Mouse (Mus musculus) stomach, embryonic 14.5 days (tissue): ENCODE measurements around the gene Erap1. TPM values are rescaled to one million over a fixed set of nuclear protein-coding genes. Genes with fewer than 3 reads are reported as not detected.
"Not testable (repeated sequence)": the region's sequence is repeated elsewhere in the genome, so short reads cannot be mapped to it uniquely, and the experiment has no call there.

Experiments used
- ATAC-seq: fragments of 200-750 bp; cut with Nextera tagmentation; 2 replicates; pipeline ENCODE4 v1.8.0; 2017; ENCODE audit warnings: low read depth, moderate TSS enrichment; ENCODE audit not compliant: insufficient number of reproducible peaks, insufficient read depth, low FRiP score
- H3K27ac ChIP-seq: fragments of 300-500 bp; sonication (generic); 2 replicates; pipeline ENCODE4 v1.5.1; 2014; ENCODE audit warnings: mild to moderate bottlenecking, low read length, moderate library complexity, mixed read lengths
- H3K27me3 ChIP-seq: fragments of 300-500 bp; sonication (generic); 2 replicates; pipeline ENCODE4 v1.6.1; 2014; ENCODE audit warnings: low read length, control low read depth, mixed read lengths; ENCODE audit not compliant: control insufficient read depth, insufficient read depth
- H3K36me3 ChIP-seq: fragments of 300-500 bp; sonication (generic); 2 replicates; pipeline ENCODE4 v1.6.1; 2014; ENCODE audit warnings: mild to moderate bottlenecking, control low read depth, low read length, moderate library complexity, mixed read lengths; ENCODE audit not compliant: control insufficient read depth, insufficient read depth
- H3K4me1 ChIP-seq: fragments of 300-500 bp; sonication (generic); 2 replicates; pipeline ENCODE4 v1.6.1; 2014; ENCODE audit warnings: low read length, control low read depth, mixed read lengths; ENCODE audit not compliant: control insufficient read depth, insufficient read depth
- H3K4me2 ChIP-seq: fragments of 300-500 bp; sonication (generic); replicated peaks from 2 replicates; pipeline ENCODE4 v1.6.1; 2014; ENCODE audit warnings: low read depth, low read length, control low read depth
- H3K4me3 ChIP-seq: fragments of 300-500 bp; sonication (generic); 2 replicates; pipeline ENCODE4 v1.5.1; 2014; ENCODE audit warnings: low read depth, low read length, control low read depth
- H3K9ac ChIP-seq: fragments of 300-500 bp; sonication (generic); replicated peaks from 2 replicates; pipeline ENCODE4 v1.6.1; 2014; ENCODE audit warnings: low read depth, mild to moderate bottlenecking, control low read depth, low read length, moderate library complexity, mixed read lengths
- H3K9me3 ChIP-seq: fragments of 300-500 bp; sonication (generic); 2 replicates; pipeline ENCODE4 v1.6.1; 2016; ENCODE audit warnings: low read depth, low read length, control low read depth; ENCODE audit not compliant: control insufficient read depth
- WGBS: fragments of 180-500 bp; shearing (Covaris S2); extraction: QIAGEN DNeasy Blood & Tissue Kit; methylation state at CpG from one replicate; pipeline ENCODE4 v1.1.7; 2014; 5-methylcytosine and 5-hydroxymethylcytosine counted together
- polyA plus RNA-seq: library from polyadenylated mRNA; unstranded; fragments of >200 nt; fragmentation: Nextera tagmentation; extraction: Ambion mirVana; gene quantifications from 2 replicates; pipeline ENCODE4 v1.2.1, GENCODE M21; 2014

The Erap1 gene
- polyA plus RNA-seq: 26.6 and 27.1 TPM in 2 replicates

GRCm38 (mm10) chr13:74638793-74639711, at the start of gene Erap1:
Gene Erap1 (plus strand): TSS chr13:74639568.
- no peaks in the 10 kb centered on the region for H3K9me3 ChIP-seq
- no peaks in the 10 kb centered on the region for H3K36me3 ChIP-seq
- no peaks in the 10 kb centered on the region for H3K4me1 ChIP-seq
- H3K4me2 ChIP-seq: peak within 1 kb of the TSS; percentile 90
- peak within 1 kb of the TSS; percentile 65 for H3K4me3 ChIP-seq
- peak within 1 kb of the TSS; percentile 79 for H3K9ac ChIP-seq
- ATAC-seq: peak; percentile 47
- no peaks in the 10 kb centered on the region for H3K27me3 ChIP-seq
- peak within 1 kb of the TSS; percentile 94 for H3K27ac ChIP-seq
- under 1% methylated on average over 12 of the region's 12 CpGs for WGBS

- not testable (repeated sequence) for H3K27me3 ChIP-seq, H3K9me3 ChIP-seq, H3K27ac ChIP-seq, H3K9ac ChIP-seq, H3K4me1 ChIP-seq, H3K4me3 ChIP-seq, ATAC-seq, H3K4me2 ChIP-seq, H3K36me3 ChIP-seq
- WGBS: 59% methylated on average over 12 of the region's 12 CpGs
These were observed 48.0 kb upstream of the Erap1 start for GRCm38 (mm10) chr13:74591401-74591821.

- 80% methylated on average over 2 of the region's 2 CpGs for WGBS
- H3K4me1 ChIP-seq, H3K9ac ChIP-seq, H3K27me3 ChIP-seq, H3K27ac ChIP-seq, H3K4me3 ChIP-seq, H3K36me3 ChIP-seq, ATAC-seq, H3K9me3 ChIP-seq, H3K4me2 ChIP-seq: not testable (repeated sequence)
These were observed 47.5 kb upstream of the Erap1 start for GRCm38 (mm10) chr13:74591828-74592227.

GRCm38 (mm10) chr13:74597022-74597421, 42.3 kb upstream of the Erap1 start:
- not testable (repeated sequence) for H3K27ac ChIP-seq, H3K4me2 ChIP-seq, ATAC-seq, H3K27me3 ChIP-seq, H3K9ac ChIP-seq, H3K4me1 ChIP-seq, H3K4me3 ChIP-seq, H3K9me3 ChIP-seq, H3K36me3 ChIP-seq
- WGBS: 87% methylated on average over 2 of the region's 2 CpGs

GRCm38 (mm10) chr13:74601776-74602175, 37.6 kb upstream of the Erap1 start:
- no CpG with 5 or more reads among the region's 1 CpGs for WGBS
- ATAC-seq, H3K4me1 ChIP-seq, H3K27ac ChIP-seq, H3K9me3 ChIP-seq, H3K27me3 ChIP-seq, H3K9ac ChIP-seq, H3K4me3 ChIP-seq, H3K4me2 ChIP-seq, H3K36me3 ChIP-seq: not testable (repeated sequence)

- Histone ChIP-seq H3K4me2 (peak overlapping the region; percentile 50), H3K4me3 (peak overlapping the region; percentile 33), H3K27ac (peak overlapping the region; percentile 84), H3K9ac (0 out of 2 replicates have a peak overlapping the region, but pooled peaks have one; percentile 25)
- H3K4me1 ChIP-seq, H3K36me3 ChIP-seq, H3K27me3 ChIP-seq, H3K9me3 ChIP-seq: not testable (repeated sequence)
- 12% methylated on average over 22 of the region's 22 CpGs for WGBS
- ATAC-seq: peak; percentile 96
These were observed 22.0 kb upstream of the Erap1 start for GRCm38 (mm10) chr13:74617163-74618019.

- Histone ChIP-seq H3K27ac (no peak overlapping the region), H3K36me3 (no peaks in the 10 kb centered on the region), H3K27me3 (no peaks in the 10 kb centered on the region), H3K9ac (no peak overlapping the region), H3K4me1 (no peaks in the 10 kb centered on the region), H3K4me2 (no peak overlapping the region), H3K4me3 (no peak overlapping the region), H3K9me3 (no peaks in the 10 kb centered on the region)
- WGBS: 50% methylated on average over 1 of the region's 1 CpGs
- ATAC-seq: no peak
These were observed 7.0 kb upstream of the Erap1 start for GRCm38 (mm10) chr13:74632327-74632726.

GRCm38 (mm10) chr13:74632857-74633256, 6.5 kb upstream of the Erap1 start:
- no peak overlapping the region for H3K9ac ChIP-seq
- H3K4me1 ChIP-seq: no peaks in the 10 kb centered on the region
- no peak overlapping the region for H3K4me2 ChIP-seq
- H3K9me3 ChIP-seq: no peaks in the 10 kb centered on the region
- no peak overlapping the region for H3K4me3 ChIP-seq
- no peak for ATAC-seq
- WGBS: 83% methylated on average over 3 of the region's 3 CpGs
- no peaks in the 10 kb centered on the region for H3K36me3 ChIP-seq
- no peaks in the 10 kb centered on the region for H3K27me3 ChIP-seq
- H3K27ac ChIP-seq: no peak overlapping the region
